Mouse (Mus musculus): Measurements from ENCODE around the gene Iqsec1. TPM values are rescaled to one million over a fixed set of nuclear protein-coding genes. Genes with fewer than 3 reads are reported as not detected.

Iqsec1 gene
- polyA plus RNA-seq, 1 experiment from 2014 or later: 16.1 TPM

DNA sequence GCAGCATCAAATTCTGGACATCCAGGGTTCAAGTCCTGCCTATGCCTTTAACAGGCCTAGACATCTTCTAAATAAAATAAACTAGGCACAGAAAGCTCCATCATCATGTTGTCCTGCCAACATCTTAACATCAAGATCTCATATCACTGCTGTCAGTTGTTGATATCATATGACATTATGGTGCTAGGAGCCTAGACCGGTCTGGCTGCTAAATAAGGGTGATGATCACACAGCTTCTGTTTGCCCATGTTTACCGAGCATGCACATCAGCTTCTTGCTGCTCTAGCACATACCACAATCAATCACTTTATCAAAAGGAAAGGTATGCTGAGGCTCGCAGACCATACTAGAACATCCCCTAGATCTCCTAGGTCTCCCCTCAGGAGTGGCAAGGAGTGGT is 54.8 kb downstream of the Iqsec1 start:
- no peak overlapping the region for H3K4me3 ChIP-seq (ENCODE audit: low read length)
- no peak overlapping the region for H3K9ac ChIP-seq (ENCODE audit: low read depth, low read length)
- WGBS: 88% methylated on average over 3 of the region's 3 CpGs
- no peaks in the 10 kb centered on the region for H3K4me1 ChIP-seq (ENCODE audit: control insufficient read depth, insufficient read depth, low read length)
- H3K36me3 ChIP-seq (ENCODE audit: control insufficient read depth, insufficient read depth, low read length): no peaks in the 10 kb centered on the region
- H3K27ac ChIP-seq (ENCODE audit: low read depth, low read length): no peak overlapping the region
- no peak for ATAC-seq (ENCODE audit: low FRiP score, low TSS enrichment)
- H3K9me3 ChIP-seq (ENCODE audit: control insufficient read depth, low read length): no peaks in the 10 kb centered on the region
- H3K27me3 ChIP-seq (ENCODE audit: control insufficient read depth, insufficient read depth, low read length): no peaks in the 10 kb centered on the region
- H3K4me2 ChIP-seq (replicated peaks; ENCODE audit: low read depth, low read length): no peak overlapping the region

DNA sequence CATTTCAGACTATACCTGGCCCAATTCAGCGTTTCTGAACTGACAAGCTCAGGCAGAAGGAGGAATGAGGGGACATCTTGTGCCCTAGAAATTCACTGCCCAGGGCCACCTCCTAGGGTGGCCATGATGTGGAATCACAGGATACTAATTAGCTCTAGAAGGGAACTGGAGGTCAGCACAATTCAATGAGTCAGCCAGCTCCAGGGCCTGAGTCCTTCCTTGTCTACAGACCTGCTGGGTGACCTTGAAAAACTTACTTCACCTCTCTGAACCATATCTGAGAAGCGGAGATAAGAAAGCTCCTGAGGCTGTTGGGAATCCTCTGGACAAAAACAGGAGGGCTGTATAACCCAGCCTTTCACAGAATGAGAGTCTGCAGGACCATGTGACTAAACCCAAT is 59.7 kb downstream of the Iqsec1 start:
- Histone ChIP-seq H3K9ac (ENCODE audit: low read depth, low read length) (no peak overlapping the region), H3K4me2 (replicated peaks; ENCODE audit: low read depth, low read length) (no peak overlapping the region), H3K4me1 (ENCODE audit: control insufficient read depth, insufficient read depth, low read length) (0 out of 2 replicates have a peak, but pooled peaks cover 3% of the 10 kb centered on the region), H3K4me3 (ENCODE audit: low read length) (no peak overlapping the region), H3K36me3 (ENCODE audit: control insufficient read depth, insufficient read depth, low read length) (no peaks in the 10 kb centered on the region), H3K9me3 (ENCODE audit: control insufficient read depth, low read length) (no peaks in the 10 kb centered on the region), H3K27ac (ENCODE audit: low read depth, low read length) (no peak overlapping the region), H3K27me3 (ENCODE audit: control insufficient read depth, insufficient read depth, low read length) (no peaks in the 10 kb centered on the region)
- ATAC-seq (ENCODE audit: low FRiP score, low TSS enrichment): no peak
- 81% methylated on average over 2 of the region's 2 CpGs for WGBS

DNA sequence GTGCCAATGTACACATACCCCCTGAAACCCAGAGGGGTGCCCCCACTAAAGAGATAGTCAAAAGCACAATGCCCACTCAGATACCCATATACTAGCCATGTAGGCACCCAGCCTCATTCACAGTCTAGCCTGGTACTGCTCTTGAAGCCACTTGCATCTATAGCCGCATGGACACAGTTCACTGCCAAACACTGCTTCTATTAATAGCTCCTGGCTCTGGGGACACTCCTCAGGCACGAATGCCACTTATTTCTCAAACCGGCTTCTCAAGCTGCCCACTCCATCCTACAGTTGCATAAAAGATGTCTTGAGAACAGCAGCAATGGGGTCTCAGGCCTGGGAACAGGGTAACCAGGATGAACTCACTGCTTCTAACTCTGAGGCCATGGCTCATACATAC is 63.0 kb downstream of the Iqsec1 start:
- Histone ChIP-seq H3K9ac (ENCODE audit: low read depth, low read length) (no peak overlapping the region), H3K36me3 (ENCODE audit: control insufficient read depth, insufficient read depth, low read length) (no peaks in the 10 kb centered on the region), H3K27ac (ENCODE audit: low read depth, low read length) (no peak overlapping the region), H3K4me1 (ENCODE audit: control insufficient read depth, insufficient read depth, low read length) (0 out of 2 replicates have a peak, but pooled peaks cover 3% of the 10 kb centered on the region), H3K9me3 (ENCODE audit: control insufficient read depth, low read length) (no peaks in the 10 kb centered on the region), H3K27me3 (ENCODE audit: control insufficient read depth, insufficient read depth, low read length) (no peaks in the 10 kb centered on the region), H3K4me3 (ENCODE audit: low read length) (no peak overlapping the region), H3K4me2 (replicated peaks; ENCODE audit: low read depth, low read length) (no peak overlapping the region)
- 71% methylated on average over 3 of the region's 3 CpGs for WGBS
- ATAC-seq (ENCODE audit: low FRiP score, low TSS enrichment): no peak

DNA sequence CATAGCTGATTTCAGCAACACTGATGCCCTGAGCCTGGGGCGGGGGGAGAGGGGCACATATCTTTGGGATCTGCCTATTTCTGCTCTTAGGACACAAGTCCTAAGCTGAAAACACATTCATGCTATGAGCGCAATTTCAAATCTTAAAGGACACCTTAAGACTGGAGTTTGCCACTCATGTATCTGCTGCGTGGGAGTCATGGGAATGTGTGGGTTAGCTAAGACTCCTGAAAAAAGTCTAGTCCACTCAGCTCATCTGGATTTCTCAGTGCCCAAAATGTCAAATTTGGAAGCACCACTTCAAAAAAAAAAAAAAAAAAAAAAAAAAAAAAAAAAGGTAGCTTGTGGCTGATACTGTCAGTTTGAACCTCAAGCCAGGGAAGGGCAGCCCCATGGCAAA is 63.7 kb downstream of the Iqsec1 start:
- Histone ChIP-seq H3K4me1 (ENCODE audit: control insufficient read depth, insufficient read depth, low read length) (0 out of 2 replicates have a peak, but pooled peaks cover 5% of the 10 kb centered on the region), H3K4me3 (ENCODE audit: low read length) (no peak overlapping the region), H3K4me2 (replicated peaks; ENCODE audit: low read depth, low read length) (no peak overlapping the region), H3K9ac (ENCODE audit: low read depth, low read length) (no peak overlapping the region), H3K9me3 (ENCODE audit: control insufficient read depth, low read length) (no peaks in the 10 kb centered on the region), H3K27me3 (ENCODE audit: control insufficient read depth, insufficient read depth, low read length) (no peaks in the 10 kb centered on the region), H3K36me3 (ENCODE audit: control insufficient read depth, insufficient read depth, low read length) (no peaks in the 10 kb centered on the region), H3K27ac (ENCODE audit: low read depth, low read length) (no peak overlapping the region)
- 90% methylated on average over 3 of the region's 3 CpGs for WGBS
- no peak for ATAC-seq (ENCODE audit: low FRiP score, low TSS enrichment)

DNA sequence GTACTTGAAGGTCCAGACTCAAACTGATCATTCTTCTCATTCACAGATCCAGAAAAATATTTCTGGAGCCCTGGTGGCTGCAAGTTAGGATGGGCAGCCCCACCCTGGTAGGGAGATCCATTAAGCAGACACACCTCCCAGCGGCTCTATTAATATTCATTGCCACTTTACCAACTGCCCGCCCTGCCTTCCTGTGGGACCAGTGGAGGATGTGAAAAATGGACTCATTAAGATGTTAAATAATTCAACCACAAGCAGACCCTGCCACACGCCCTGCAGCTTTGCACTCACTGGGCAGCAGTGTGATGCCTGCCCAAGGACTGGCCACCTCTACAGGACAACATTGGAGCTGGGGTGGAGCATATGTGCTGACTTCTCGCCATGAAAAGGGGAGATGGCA is 64.1 kb downstream of the Iqsec1 start:
- Histone ChIP-seq H3K27ac (ENCODE audit: low read depth, low read length) (no peak overlapping the region), H3K4me3 (ENCODE audit: low read length) (no peak overlapping the region), H3K9me3 (ENCODE audit: control insufficient read depth, low read length) (no peaks in the 10 kb centered on the region), H3K9ac (ENCODE audit: low read depth, low read length) (no peak overlapping the region), H3K4me1 (ENCODE audit: control insufficient read depth, insufficient read depth, low read length) (0 out of 2 replicates have a peak, but pooled peaks cover 5% of the 10 kb centered on the region), H3K4me2 (replicated peaks; ENCODE audit: low read depth, low read length) (no peak overlapping the region), H3K27me3 (ENCODE audit: control insufficient read depth, insufficient read depth, low read length) (no peaks in the 10 kb centered on the region), H3K36me3 (ENCODE audit: control insufficient read depth, insufficient read depth, low read length) (no peaks in the 10 kb centered on the region)
- ATAC-seq (ENCODE audit: low FRiP score, low TSS enrichment): no peak
- 62% methylated on average over 4 of the region's 4 CpGs for WGBS

DNA sequence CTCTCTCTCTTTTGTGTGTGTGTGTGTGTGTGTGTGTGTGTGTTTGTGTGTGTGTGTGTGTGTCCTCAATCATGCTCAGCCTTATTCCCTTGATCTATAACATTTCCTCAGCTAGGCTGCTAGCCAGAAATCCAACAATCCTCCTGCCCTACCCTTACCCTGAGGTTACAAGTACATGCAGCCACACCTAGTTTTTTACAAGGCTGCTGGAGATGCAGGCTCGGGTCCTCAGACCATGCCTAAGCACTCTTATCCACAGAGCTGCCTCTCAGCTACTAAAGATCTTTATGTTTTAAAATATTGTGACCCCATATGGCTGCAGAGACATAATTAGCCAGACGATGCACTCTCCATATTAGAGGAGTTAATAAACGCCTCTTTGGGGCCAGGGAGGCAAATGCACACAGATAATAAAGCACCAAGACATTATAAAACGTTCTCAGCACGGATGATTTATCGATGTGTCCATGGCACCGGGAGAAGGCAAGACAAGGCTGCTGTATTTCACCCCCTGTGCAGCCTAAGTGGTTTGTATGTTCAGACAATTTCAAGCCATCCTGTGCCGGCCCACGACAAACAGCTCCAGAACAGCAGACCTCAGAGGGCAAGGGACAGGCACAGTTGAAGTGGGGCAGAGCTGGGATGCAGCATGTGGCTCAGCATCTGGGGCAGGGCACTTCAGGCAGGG is 67.1 kb downstream of the Iqsec1 start:
- Histone ChIP-seq H3K27ac (ENCODE audit: low read depth, low read length) (no peak overlapping the region), H3K4me3 (ENCODE audit: low read length) (no peak overlapping the region), H3K36me3 (ENCODE audit: control insufficient read depth, insufficient read depth, low read length) (no peaks in the 10 kb centered on the region), H3K4me1 (ENCODE audit: control insufficient read depth, insufficient read depth, low read length) (0 out of 2 replicates have a peak, but pooled peaks cover 5% of the 10 kb centered on the region), H3K27me3 (ENCODE audit: control insufficient read depth, insufficient read depth, low read length) (no peaks in the 10 kb centered on the region), H3K9me3 (ENCODE audit: control insufficient read depth, low read length) (no peaks in the 10 kb centered on the region), H3K4me2 (replicated peaks; ENCODE audit: low read depth, low read length) (no peak overlapping the region), H3K9ac (ENCODE audit: low read depth, low read length) (no peak overlapping the region)
- 39% methylated on average over 9 of the region's 9 CpGs for WGBS
- no peak for ATAC-seq (ENCODE audit: low FRiP score, low TSS enrichment)

DNA sequence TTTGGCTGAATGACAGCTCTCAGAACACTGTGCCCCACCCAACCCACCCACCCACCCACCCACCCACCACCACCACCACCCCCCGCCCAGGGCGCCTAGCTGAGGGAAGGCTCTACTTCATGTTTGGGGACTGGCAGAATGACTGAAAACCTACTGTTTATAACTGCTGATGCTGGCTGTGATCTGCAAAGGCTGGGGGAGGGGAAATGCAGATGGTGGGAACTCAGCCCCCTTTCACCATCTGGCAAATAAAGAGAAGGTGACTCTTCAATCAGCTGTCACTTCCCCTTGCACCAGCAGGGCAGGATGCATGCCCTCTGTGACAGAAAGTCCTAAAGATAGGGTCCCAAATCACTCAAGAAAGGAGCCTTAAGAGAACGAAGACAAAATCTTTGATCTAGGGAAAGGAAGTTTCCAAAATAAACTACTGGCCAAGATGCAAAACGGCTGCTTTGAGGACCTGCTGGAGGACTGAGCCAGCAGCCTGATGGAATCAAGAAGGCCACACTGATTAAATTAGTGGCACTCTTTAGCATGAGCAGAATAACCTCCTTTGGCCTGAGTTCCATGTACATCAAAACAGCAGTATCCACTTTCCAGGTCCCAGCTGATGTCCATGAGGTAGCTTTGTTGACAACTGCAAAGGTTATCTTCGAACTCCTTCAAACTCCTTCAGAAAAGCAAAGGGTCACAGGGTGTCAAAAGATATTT is 67.8 kb downstream of the Iqsec1 start:
- Histone ChIP-seq H3K4me1 (ENCODE audit: control insufficient read depth, insufficient read depth, low read length) (0 out of 2 replicates have a peak, but pooled peaks cover 5% of the 10 kb centered on the region), H3K27ac (ENCODE audit: low read depth, low read length) (no peak overlapping the region), H3K9ac (ENCODE audit: low read depth, low read length) (no peak overlapping the region), H3K4me3 (ENCODE audit: low read length) (no peak overlapping the region), H3K4me2 (replicated peaks; ENCODE audit: low read depth, low read length) (no peak overlapping the region), H3K9me3 (ENCODE audit: control insufficient read depth, low read length) (no peaks in the 10 kb centered on the region), H3K36me3 (ENCODE audit: control insufficient read depth, insufficient read depth, low read length) (no peaks in the 10 kb centered on the region), H3K27me3 (ENCODE audit: control insufficient read depth, insufficient read depth, low read length) (no peaks in the 10 kb centered on the region)
- no peak for ATAC-seq (ENCODE audit: low FRiP score, low TSS enrichment)
- WGBS: 41% methylated on average over 5 of the region's 5 CpGs

DNA sequence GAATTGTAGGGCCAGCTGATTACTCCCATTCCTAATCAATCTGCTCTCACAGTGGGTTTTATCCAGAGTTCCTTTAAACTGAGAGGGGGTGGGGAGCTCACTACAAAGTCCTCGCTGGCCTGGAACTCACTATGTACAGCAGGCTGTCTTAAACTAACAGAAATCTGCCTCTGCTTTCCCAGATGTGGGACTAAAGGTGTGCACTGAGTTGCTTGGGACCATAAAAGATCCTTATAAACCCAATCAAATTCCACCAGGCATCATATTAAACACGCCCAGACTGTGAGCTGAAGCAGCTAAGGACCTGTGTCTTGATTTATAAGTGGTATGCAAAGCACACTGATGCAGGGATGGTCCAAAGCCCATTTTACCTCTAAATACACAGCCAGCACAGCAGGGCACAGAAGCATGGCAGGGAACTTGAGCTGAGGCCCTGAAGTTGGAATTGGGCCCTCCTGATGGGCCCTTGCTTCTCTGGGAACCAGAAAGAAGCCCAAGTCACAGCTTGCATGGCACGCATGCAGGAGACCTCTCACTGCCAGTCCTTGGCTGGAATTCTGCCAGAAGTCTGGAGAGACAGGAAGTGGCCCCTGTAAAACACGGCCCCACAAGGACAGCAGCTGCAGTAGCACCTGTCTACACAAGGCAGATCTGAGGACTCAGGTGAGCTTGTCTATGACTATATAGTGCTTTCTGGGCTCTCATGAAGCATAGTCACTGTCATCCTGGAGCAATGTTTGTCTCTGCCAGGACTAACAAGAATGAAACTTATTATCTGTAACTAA is 68.7 kb downstream of the Iqsec1 start:
- no peak for ATAC-seq (ENCODE audit: low FRiP score, low TSS enrichment)
- Histone ChIP-seq H3K27ac (ENCODE audit: low read depth, low read length) (no peak overlapping the region), H3K36me3 (ENCODE audit: control insufficient read depth, insufficient read depth, low read length) (no peaks in the 10 kb centered on the region), H3K4me2 (replicated peaks; ENCODE audit: low read depth, low read length) (no peak overlapping the region), H3K9ac (ENCODE audit: low read depth, low read length) (no peak overlapping the region), H3K4me1 (ENCODE audit: control insufficient read depth, insufficient read depth, low read length) (0 out of 2 replicates have a peak, but pooled peaks cover 5% of the 10 kb centered on the region), H3K9me3 (ENCODE audit: control insufficient read depth, low read length) (no peaks in the 10 kb centered on the region), H3K4me3 (ENCODE audit: low read length) (no peak overlapping the region), H3K27me3 (ENCODE audit: control insufficient read depth, insufficient read depth, low read length) (no peaks in the 10 kb centered on the region)
- WGBS: 45% methylated on average over 4 of the region's 4 CpGs

Measured in kidney, embryonic 14.5 days (tissue).